Mouse (Mus musculus) testis, postnatal 10 days (tissue): ENCODE measurements around the gene Ttc7b.
A peak's percentile ranks its signal among the peaks of the same experiment; 100 is the strongest.

Experiments
- DNase-seq: peaks from one replicate; pipeline ENCODE4 v3.0.0; 2021; ENCODE audit warnings: low spot score

Ttc7b gene

DNA sequence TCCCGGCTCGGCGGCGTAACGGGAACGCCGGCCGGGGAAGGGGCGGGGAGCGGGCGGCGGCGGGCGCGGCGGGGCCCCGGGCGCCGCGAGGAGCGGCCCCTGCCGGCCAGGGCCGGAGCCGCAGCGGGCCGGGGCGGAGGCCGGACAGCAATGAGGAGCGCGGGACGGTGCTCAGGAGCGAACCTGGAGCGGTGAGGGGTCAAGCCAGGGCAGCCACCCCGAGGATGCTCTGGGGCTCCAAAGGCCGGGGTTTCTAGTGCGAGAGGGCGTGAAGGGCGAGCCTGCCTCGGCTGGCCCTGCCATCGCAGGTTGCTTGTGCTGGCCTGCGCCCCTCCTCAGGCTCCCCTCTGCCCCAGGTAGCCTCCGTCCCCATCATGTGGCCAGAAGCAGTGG is at the start of gene Ttc7b:
Gene Ttc7b, minus strand, starts transcription at position 33 of the 393 bp plus-strand sequence.
- DNase-seq = peak; percentile 77

DNA sequence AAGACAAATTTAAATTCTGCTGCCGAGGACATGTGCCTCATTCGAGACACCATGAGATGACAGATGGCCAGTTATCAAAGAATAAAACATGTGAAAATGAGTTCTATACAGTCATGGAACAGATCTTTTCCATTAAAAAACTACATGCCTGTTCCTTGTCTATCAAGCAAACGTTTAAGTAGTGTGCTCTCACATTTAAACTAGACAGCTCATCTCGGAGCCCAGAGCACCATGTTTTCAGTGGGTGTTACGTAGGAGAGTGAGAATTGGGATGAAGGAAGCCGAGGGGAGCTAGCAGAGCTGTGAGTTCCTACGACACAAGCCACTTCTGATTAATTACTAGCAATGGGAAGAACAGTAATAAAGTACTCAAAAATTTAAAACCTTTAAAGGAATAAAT is 48.2 kb upstream of the Ttc7b start:
- no peak for DNase-seq

DNA sequence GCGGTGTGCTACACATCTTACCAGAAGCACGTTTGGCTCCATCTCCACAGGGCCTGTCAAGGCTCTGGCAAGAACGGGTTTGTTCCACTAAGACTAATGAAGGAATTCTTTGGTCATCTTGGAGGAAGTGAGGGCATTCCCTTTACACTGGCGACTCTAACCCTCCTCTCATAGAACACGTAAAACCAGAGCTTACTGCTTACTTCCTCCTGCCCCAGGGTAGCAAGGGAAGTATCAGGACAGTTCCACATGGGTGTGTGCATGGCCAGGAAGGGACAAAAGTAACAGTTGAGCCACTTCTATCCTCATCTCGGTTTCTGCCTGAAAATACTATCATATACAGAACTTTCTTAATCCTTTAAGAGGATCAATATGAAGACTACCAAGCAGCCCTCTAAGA is 47.5 kb upstream of the Ttc7b start:
- no peak for DNase-seq

DNA sequence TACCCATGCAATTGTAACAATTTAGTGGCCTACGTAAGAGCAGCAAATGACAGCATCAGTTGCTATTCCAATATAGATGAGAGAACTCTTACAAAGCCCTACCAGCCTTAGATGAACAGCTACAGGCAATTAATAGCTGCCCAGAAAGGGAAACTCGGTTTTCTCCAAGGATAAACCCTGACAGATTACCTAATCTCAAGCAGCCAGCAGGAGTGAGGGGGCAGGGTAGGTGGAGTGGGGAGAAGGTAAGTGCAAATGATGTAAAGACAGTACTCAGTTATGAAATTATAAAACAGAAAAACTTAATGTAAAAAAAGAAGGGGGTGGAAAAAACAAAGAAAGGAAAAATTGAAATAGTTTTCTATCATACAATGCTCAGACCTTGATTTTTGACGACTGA is 47.0 kb upstream of the Ttc7b start:
- no peak for DNase-seq

DNA sequence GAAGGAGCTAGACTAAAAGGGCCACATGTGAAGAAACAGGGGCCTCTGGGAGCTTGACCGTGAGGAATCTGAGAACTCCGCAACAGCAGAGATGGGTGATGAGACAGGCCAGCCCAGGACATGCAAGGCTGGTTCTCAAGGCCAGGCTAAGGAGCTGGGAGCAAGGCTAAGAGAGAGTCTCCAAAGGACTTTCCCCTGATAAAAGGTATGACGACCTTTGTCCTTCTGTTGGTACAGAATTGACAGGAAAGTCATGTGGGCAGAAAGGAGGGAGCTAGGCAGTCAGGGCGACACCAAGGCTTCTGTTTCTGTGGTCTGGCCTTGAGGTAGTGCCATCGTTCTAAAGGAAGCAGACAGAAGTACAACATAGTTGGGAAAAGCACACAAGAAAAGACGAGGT is 33.0 kb upstream of the Ttc7b start:
- DNase-seq = no peak

DNA sequence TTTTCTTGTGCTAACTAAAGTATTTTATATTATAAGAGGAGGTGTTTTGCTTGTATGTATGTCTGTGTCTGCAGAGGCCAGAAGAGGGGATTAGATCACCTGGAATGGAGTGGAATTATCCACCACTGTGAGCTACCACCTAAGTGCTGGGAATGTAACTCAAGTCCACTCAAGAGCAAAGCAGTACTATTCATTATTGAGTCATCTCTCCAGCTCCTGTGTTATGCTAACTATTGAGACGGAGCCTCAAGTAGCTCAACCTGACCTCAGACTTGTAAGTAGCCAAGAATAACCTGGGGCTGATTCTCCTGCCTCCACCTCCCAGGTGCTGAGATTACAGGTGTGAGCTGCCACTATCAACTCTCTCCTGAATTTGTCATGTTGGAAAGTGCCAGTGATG is 31.3 kb upstream of the Ttc7b start:
- no peak for DNase-seq

DNA sequence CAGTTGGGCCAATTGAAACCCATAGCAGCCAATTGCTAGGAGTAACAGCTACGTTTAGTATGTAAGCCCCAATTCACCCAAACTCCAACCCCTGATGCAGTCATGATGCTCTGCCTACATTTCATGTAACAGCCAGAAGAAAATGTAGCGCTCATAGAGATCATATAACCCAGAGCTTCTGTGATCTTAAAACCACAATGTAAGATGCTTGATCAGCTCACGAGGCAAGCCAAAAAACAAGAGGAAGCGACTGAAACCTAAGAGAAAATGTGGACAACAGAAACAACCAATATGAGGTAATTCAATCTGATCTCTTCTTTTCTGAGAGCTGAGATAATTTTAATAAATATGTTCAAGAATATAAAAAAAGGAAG is 23.6 kb upstream of the Ttc7b start:
- DNase-seq = no peak

DNA sequence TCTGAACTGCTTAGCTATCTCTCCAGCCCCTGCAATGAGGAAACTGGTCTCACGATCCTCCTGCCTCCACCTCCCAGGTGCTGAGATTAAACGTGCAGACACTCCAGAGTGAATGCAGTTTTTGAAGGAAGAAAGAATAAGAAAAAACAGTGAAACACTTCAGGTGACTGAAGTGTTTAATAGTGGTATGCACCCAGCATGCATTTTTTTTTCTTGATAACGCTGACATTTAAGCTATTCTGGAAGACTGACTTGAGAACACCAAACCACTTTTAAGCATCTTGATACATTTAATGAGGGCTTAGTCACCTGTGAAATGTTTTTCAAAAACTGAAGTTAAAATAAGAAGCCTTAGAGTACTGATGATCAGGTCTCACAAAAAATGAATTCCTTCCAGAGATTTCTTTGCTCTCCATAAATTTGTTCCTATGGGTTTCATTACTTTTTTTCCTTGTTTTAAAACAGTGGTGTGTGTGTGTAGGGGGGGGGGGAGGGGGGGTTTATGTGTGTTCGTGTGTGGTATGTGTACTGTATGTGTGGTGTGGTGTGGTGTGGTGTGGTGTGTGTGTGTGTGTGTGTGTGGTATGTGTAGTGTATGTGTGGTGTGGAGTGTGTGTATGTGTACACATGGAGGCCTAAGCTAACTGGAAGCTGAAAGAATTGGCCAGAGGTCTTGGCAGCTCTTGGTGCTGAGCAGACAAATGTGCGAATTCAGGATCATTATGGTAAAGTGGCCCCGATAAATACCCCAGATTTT is 23.0 kb upstream of the Ttc7b start:
- DNase-seq = no peak

DNA sequence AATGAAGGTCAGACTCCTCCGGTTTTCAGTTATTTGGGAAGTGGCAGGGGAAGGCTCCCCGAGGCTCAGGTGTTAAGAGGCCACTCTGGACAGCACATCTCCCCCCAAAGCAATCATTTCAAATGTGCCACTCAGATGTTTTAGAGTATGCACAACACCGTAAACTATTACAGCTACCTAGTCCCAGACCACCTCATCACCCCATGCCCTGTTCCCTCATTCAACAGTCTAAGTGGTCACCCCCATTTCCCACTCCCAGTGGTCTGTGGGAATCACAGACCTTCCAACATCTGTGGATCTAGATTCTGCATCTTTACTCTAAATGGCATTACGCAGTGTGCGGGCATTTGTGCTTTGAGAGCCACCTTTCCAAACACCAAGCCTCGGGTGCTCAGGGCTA is 21.9 kb upstream of the Ttc7b start:
- no peak for DNase-seq

DNA sequence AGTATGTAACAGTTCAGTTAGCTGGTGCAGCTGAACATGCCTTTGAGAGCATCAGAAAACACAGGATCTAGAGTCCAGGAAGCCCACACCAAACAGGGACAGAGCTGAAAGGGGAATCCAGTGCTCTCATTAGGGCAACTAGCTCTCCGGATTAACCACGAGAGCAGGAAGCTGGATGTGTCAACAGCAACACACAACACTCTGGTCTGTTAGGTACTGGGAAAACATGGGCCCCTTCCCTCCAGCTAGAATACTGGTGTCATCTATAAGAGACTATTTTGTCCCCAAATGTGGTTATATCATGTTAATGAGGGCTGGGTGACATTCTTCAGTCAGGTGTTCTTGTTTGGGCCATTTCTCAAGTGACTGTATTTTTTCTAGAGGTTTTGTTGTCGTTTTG is 21.4 kb upstream of the Ttc7b start:
- no peak for DNase-seq

DNA sequence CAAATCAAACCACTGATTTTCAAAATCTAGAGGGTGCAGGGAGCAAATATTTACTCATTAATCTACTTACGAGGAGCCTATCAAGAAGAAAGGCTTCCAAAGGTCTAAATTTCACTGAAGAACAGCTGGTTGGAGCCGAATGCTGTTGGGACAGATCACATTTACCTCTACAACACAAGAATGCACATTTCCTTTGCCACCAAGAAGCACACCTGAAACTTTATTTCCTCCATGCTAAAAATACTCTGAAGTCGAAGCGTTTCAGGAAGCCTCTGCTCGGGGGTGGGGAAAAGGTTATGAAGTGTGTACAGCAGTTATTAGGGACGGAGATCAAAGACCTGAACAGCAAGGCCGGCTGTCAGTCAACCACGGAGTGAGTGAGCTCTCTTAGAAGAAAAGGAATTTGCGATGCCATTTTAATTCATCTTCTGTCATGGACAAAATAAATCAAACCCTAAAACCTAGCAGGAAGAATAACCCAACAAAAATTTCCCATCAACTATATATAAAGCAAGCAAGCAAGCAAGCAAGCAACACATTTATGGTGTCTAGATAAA is 18.6 kb upstream of the Ttc7b start:
- DNase-seq = no peak

DNA sequence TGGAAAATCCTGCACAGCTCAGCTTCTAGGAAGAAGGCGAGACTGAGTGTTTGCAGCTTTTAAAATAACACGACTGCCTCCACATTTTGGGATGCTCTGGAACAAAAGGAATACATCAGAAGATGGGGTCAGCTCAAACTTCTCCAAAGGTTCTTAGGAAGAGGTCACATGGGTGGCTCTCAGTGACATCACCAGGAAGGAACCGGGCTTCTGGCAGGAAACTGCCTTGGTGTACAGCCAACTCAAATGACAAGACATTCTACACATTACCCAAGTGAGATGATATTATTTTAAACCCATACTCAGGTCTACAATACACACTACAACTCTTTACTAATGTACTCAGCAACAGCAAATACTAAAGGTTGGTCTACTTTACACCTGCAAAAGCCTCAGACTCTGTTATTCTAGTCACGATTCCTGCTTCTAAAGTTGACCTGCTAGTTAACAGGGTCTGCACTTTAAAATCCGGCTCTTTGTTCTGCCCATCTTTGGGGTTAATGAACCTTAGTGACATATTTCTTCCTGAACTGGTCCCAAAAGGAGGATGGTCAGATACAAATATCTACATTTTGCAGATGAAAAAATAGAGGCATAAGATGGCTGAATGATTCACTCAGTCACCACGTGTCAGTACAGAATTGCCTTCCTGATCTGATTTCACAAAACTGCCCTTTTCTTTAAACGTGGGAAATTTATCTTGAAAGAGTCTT is 18.0 kb upstream of the Ttc7b start:
- DNase-seq = no peak

DNA sequence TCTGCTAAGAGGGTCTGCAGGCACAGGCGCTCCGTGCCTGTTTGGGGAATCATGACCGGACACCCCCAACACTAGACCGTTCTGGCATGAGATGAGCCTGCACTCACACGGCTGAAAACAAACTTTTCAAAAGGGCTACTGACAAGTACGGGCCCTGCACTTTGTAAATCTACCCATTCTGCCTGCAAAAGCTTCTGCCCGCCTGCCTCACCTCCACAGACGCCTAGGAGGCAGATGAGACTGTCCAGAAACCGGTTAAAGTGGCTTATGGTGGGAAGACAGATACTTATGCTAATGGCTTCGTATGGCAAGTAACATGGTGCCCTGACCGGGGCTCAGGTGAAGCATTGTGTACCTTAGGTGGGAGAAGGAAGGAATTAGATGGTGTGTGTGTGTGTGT is 16.5 kb upstream of the Ttc7b start:
- no peak for DNase-seq

DNA sequence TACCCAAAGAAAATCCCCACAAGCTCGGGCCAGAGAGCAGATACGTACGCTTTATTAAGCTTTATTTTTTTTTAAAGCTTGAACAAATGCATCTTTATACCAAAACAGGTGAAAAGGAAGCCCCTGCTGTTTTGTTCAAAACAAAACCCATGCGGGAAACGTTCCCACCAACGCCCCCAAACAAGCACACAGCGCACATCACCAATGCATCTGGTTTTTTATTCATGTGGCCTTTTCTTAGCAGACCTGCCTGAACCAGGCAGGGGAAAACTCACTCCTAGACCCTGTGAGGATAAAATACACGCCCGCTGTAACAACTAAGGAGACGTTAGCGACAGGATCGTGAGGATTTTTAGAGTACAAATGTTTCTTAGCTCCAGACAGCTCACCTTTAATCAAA is 14.4 kb upstream of the Ttc7b start:
- DNase-seq = peak; percentile 29

DNA sequence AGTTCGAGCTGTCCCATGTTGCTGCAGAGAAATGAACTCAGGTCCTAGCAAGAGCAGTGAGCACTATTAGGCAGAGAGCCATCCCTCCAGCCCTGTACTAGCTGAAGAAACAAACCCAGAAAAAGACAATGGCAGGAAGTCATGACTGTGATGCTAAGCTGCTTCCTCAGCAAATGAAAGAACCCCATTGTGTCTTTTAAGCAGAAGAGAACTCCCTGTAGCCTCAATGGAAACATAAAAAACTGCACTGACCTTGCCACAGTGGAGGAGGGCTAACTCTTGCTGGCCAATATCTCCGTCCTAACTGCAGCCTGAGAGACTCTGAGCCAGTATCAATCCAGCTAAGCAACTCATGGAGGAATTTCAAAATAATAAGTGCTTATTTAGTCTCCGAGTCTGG is 13.4 kb upstream of the Ttc7b start:
- peak; percentile 39 for DNase-seq

DNA sequence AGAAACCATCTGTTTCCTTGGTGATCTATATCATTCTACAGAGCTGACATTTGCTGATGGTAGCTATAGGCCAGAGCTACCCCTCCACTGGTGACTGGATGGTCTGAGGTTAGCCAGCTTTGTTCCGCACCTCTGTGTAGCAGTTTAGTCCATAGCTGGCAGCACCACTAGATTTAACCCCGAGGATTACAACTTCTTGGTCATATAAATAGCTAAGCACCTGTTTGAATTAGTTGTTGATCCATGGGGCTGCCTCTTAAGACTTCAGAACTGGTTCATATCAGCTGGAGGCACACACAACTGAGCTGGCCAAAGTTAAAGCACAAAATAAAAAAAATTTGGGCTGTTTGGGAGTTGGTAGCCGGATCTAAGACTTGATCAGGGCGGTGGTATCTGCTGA is 12.6 kb upstream of the Ttc7b start:
- DNase-seq = peak; percentile 26

DNA sequence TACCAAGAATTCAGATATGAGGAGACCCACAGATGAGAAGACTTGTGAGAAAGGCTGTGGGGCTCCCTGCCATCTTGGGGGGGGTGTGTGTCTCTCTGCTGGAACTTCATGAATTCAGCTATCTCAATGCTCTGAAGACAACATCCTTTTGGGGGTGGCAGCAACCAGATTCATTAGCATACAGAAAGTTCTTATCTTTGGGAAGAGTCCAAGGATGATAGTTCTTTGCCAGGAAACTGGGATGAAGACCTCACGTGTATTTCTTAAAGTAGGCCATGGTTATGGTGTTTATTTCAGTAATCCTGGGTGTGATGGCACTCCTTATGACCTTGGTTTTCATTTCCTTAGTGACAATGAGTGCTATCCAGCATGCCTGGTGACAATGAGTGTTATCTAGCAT is 11.1 kb upstream of the Ttc7b start:
- DNase-seq = peak; percentile 38

DNA sequence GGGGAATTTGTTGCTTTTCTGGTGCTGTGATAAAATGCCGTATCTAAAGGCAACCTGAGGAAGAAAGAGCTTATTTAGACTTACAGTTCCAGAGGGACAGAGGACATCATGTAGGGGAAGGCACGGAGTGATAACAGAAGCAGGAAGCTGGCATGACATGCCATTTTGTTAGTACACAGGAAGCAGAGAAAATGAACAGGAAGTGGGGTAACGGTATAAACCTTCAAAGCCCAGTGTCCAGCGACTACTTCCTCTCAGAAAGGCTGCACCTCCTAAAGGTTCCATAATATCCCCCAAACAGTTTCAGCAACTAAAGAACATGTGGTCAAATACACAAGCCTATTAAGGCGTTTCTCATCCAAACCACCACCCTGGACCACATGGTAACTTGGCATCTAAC is 10.2 kb upstream of the Ttc7b start:
- peak; percentile 12 for DNase-seq

DNA sequence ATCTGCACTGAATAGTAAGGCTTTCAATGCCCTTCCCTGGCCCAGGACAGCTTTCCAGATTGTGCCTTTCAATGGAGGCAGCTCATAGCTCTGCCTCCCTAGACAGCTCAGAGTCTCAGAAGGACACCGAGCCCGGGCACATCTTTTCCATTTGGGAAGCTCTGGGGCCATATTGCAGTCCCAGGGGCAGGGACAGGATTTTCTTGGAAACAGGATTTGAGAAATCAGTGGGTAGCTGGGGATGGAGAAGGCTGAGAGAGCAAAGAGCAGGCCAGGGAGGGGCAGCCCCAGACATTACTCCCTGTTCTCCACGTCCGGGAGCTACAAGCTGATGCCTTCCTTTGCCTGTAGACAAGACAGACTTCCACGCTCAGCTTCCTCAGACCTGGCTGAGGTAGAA is 9.0 kb upstream of the Ttc7b start:
- DNase-seq = peak; percentile 34

DNA sequence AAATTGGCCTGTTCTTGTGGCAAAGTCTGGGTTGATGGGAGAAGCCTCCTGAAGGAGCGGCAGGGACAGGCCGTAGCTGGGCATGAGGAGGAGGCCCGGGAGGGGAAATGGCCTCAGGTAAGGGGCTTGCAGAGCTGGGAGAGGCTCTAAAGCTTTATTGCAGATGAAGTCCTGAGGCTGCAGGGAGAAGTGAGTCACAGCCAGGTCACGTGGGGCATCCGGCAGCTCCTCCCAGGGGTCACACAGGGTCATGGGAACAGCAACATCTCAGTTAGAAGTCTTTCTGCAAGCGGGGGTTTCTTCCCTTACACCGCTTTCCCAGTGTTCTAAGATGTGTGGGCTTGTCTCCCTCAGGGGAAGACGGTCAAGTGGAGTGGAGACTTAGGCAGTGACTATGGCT is 8.5 kb upstream of the Ttc7b start:
- DNase-seq = peak; percentile 70

DNA sequence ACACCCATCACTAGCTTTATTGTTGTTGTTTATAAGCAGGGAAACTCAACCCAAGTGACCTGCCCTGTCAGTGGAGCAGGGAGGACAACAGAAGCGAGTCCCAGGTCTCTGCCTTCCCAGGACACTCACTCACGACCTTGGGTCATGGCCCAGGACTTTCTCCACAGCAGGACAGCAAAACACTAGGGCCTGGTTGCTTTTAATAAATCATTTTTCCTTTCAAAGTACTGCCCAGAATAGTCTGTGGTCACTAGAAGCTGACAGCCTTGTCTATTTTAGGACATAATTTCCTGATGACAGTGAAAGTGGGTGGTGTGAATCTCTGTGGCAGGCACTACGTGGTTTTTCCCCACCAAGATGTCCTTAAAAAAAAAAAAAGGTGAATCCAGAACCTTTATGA is 7.6 kb upstream of the Ttc7b start:
- peak; percentile 39 for DNase-seq

DNA sequence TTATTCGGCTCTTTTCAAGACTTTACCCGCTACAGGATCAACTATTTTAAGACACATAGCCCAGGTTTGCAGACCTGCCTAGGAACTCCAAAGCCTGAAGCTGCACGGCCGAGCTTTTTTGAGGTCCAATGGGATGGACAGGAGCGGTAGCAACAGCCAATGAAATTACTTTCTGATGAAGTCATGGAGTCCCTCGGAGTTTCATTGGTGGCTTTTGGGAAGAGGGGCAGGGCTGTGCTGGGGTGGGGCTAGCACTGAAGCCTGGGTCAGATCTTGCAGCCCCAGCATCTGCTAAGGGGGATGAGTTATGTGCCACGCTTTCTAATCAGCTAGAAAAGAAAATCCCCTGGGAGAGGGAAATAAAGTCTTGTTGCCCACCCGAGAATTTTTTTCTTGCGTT is 7.1 kb upstream of the Ttc7b start:
- peak; percentile 65 for DNase-seq

DNA sequence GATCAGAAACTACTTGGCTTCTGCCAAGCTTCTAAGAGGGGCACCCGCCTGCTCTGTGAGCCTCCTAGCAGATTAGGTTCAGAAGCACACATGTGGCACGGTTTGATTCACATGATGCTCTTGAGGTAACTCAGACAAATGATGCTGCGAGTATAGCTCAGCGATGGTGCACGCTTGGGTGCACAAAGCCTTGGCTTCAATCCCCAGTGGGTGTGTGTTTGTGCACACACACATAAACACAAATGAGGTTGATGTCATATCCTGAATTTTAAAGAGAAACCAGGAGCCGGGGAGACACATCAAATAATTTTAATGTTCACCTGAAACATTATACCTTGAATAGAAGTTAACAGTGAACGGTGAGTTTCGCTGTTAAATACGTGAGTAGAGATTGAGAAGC is 6.6 kb upstream of the Ttc7b start:
- DNase-seq = peak; percentile 31

DNA sequence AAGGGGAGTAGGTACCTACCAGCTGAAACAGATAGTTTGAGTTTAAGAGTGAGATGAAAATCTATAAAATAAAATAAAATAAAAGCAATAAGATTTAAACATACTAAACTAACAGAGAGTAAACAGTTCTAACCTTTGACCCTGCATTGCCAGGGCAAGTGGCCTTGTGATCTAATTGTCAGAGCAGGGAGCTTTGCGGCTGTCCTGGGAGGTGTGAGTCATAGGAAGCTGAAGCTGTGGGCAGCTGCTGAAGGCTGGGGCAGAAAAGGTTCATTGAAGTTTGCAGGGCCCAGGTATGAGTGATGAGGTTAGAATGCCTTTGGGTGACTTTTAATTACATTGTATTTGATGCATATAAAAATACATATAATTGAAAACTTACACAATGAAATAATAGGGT is 5.3 kb upstream of the Ttc7b start:
- DNase-seq = peak; percentile 21
